Mouse (Mus musculus) ovary, postnatal 14 days (tissue): Measurements from ENCODE around the gene Atrnl1.
"Not testable (repeated sequence)": the region's sequence is repeated elsewhere in the genome, so short reads cannot be mapped to it uniquely, and the experiment has no call there.

ENCODE experiments used
- DNase-seq: peaks from one replicate; pipeline ENCODE4 v3.0.0; 2022; ENCODE audit warnings: low spot score

Gene Atrnl1

GRCm38 (mm10) chr19:57692566-57692965 is 81.7 kb downstream of the Atrnl1 start:
- no peak for DNase-seq

GRCm38 (mm10) chr19:57696781-57697180 is 85.9 kb downstream of the Atrnl1 start:
- not testable (repeated sequence) for DNase-seq

- DNase-seq: no peak
Observed at GRCm38 (mm10) chr19:57713138-57713537, 102.3 kb downstream of the Atrnl1 start.

- DNase-seq: peak; percentile 35
Observed at GRCm38 (mm10) chr19:57724920-57725319, 114.1 kb downstream of the Atrnl1 start.

- DNase-seq: no peak
Observed at GRCm38 (mm10) chr19:57725326-57725725, 114.5 kb downstream of the Atrnl1 start.

GRCm38 (mm10) chr19:57727009-57727408 is 116.2 kb downstream of the Atrnl1 start:
- no peak for DNase-seq

- no peak for DNase-seq
Observed at GRCm38 (mm10) chr19:57737475-57737874, 126.6 kb downstream of the Atrnl1 start.

GRCm38 (mm10) chr19:57745579-57745978 is 134.7 kb downstream of the Atrnl1 start:
- DNase-seq: no peak

- DNase-seq: no peak
Observed at GRCm38 (mm10) chr19:57746553-57746952, 135.7 kb downstream of the Atrnl1 start.

GRCm38 (mm10) chr19:57752189-57752588 is 141.4 kb downstream of the Atrnl1 start:
- no peak for DNase-seq

- no peak for DNase-seq
Observed at GRCm38 (mm10) chr19:57762526-57762925, 151.7 kb downstream of the Atrnl1 start.

GRCm38 (mm10) chr19:57764576-57765371 is 153.9 kb downstream of the Atrnl1 start:
- no peak for DNase-seq

GRCm38 (mm10) chr19:57767051-57767450 is 156.2 kb downstream of the Atrnl1 start:
- no peak for DNase-seq

GRCm38 (mm10) chr19:57768661-57769060 is 157.8 kb downstream of the Atrnl1 start:
- DNase-seq: no peak

GRCm38 (mm10) chr19:57782366-57783089 is 171.7 kb downstream of the Atrnl1 start:
- DNase-seq: no peak

GRCm38 (mm10) chr19:57786699-57787098 is 175.9 kb downstream of the Atrnl1 start:
- DNase-seq: no peak

GRCm38 (mm10) chr19:57802207-57802606 is 191.4 kb downstream of the Atrnl1 start:
- no peak for DNase-seq

GRCm38 (mm10) chr19:57802771-57803482 is 192.1 kb downstream of the Atrnl1 start:
- no peak for DNase-seq

GRCm38 (mm10) chr19:57803483-57803820 is 192.6 kb downstream of the Atrnl1 start:
- DNase-seq: no peak

- DNase-seq: no peak
Observed at GRCm38 (mm10) chr19:57808363-57808762, 197.5 kb downstream of the Atrnl1 start.

- no peak for DNase-seq
Observed at GRCm38 (mm10) chr19:57814291-57814690, 203.5 kb downstream of the Atrnl1 start.

GRCm38 (mm10) chr19:57816221-57816996 is 205.6 kb downstream of the Atrnl1 start:
- DNase-seq: no peak
